Mouse (Mus musculus) embryonic fibroblast, embryonic 13.5 days (primary cell): ENCODE measurements around the gene Crip1.

ENCODE experiments used
- CTCF ChIP-seq: IDR thresholded peaks from 2 replicates; pipeline ENCODE4 v1.5.1; 2011; ENCODE audit warnings: mild to moderate bottlenecking, control low read depth, low read length, moderate library complexity, borderline replicate concordance; ENCODE audit not compliant: insufficient read depth
- POLR2A ChIP-seq: IDR thresholded peaks from 2 replicates; pipeline ENCODE4 v1.6.1; 2011; ENCODE audit warnings: low read depth, mild to moderate bottlenecking, control low read depth, low read length, moderate library complexity

- TF ChIP-seq CTCF (no peak), POLR2A (no peak)
Measured at GRCm38 (mm10) chr12:113157971-113158370, 11.9 kb downstream of the Crip1 start.
